Mouse (Mus musculus) spleen, postnatal 4 days (tissue): ENCODE data around the gene Mcam.
"Not testable (repeated sequence)": the region's sequence is repeated elsewhere in the genome, so short reads cannot be mapped to it uniquely, and the experiment has no call there.

Experiments used
- DNase-seq, 2 experiments: peaks; one replicate each; pipeline ENCODE4 v3.0.0; 2022; ENCODE audit warnings: low spot score in 2 of 2

Gene Mcam

GRCm38 (mm10) chr9:44109360-44110095, 24.7 kb upstream of the Mcam start:
- DNase-seq: peak; percentile 77 to 91

DNA sequence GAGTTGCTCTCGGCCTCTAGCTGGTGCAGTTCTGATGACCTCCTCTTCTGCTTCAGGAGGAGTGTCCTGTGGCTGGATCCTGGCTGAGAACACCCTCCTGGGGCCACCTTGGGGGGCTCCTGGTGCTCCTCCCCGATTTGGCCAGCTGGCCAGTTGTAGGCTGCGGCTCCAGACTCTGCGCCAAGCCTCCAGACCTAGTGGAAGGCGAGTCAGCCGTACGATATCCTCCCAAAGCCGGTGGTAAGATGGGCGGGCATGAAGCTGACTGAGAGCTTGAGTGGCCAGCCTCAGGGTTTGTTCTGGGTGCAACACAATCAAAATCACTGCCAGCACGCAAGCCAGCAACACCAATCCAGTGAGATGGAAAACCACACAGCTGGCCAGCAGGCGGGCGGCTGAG, 22.4 kb upstream of the Mcam start:
- not testable (repeated sequence) for DNase-seq

GRCm38 (mm10) chr9:44113105-44113789, 21.0 kb upstream of the Mcam start, which contains the start of the genes Gm49380 and Rnf26:
TSS of gene Gm49380 (minus strand) at chr9:44113500.
TSS of gene Rnf26 (minus strand) at chr9:44113517.
- DNase-seq: peak; percentile 95 to 97

DNA sequence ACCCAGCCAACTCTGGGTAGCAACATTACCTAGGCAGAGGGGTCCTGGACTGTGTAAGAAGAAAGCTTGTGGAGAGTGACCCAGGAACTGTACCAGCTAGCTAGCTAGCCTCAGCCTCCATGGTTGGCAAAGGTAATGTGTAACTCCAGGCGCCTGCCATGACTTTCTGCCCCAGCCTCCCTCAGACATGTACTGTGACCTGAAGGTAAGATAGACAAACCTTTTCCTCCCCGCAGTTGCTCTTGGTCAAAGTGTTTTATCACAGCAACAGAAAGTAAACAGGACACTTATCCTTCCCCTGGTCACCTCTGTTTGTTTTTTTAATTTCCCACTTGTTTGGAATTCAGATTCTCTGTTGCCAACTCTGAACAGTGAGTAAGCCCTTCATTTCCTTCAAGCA, 19.8 kb upstream of the Mcam start:
- DNase-seq: no peak

DNA sequence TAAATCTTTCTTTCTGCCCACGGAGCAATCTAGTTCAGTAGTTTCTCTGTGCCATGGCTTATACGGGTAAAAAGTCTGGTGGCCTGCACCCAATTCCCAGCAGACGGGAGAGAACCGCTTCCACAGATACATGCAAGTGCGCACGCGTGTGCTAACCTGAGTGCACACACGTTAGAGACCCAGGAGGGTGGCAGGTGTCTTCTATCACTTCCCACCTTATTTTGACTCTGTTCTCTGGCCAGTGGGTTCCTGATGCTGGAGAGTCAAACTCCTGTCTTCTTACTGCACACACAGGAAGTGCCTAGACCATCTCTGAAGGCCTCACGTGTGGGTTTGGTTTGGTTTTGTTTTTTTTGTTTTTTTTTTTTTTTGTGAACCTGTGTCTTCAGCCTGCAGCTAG, 18.7 kb upstream of the Mcam start:
- no peak for DNase-seq

GRCm38 (mm10) chr9:44116182-44116581, 18.1 kb upstream of the Mcam start:
- no peak for DNase-seq

DNA sequence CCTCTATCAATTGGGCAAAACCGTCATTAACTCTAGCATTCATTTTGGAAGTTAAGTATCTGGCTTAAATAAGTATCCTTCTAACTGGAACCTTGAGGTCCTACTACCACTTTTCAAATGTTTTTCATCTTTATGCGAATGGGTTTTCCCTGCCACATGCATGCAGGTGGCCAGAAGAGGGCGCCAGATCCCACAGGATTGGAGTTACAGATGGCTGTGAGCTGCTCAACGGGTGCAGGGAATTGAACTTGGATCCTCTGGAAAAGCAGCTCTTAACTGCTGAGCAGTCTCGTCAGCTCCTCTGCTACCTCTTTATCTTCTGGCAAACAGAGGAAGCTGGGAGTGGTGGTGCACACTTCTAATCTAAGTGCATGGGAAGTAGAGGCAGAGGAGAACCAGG, 15.3 kb upstream of the Mcam start:
- peak; percentile 62 to 88 for DNase-seq

- no peak for DNase-seq
These were observed 14.3 kb upstream of the Mcam start for GRCm38 (mm10) chr9:44119948-44120465.

- no peak for DNase-seq
These were observed 10.0 kb upstream of the Mcam start for GRCm38 (mm10) chr9:44124317-44124716.

GRCm38 (mm10) chr9:44125026-44125425, 9.2 kb upstream of the Mcam start:
- DNase-seq: no peak

GRCm38 (mm10) chr9:44125546-44126428, 8.5 kb upstream of the Mcam start:
- DNase-seq: peak; percentile 77 to 91

- DNase-seq: no peak
These were observed 7.5 kb upstream of the Mcam start for GRCm38 (mm10) chr9:44126746-44127145.

DNA sequence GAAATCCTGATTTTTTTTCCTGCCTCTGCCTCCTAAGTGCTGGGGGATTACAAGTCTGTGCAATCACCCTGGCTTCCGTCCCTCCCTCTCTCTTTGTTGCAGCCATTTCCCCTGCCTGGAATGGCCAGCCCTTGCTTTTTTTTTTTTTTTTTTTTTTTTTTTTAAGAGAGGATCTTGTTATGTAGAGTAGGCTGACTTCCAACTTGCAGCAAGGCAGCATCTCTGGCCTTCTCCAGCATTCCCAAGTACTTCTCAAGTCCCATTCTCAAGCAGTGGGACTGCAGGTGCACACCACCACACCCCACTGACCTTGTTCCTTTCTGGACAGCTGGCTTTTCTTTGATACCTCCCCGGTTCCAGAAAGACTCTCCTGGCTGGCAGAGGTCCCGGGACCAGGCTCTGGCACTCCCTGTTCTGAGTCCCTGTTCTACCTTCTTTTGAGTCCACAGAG, 6.9 kb upstream of the Mcam start:
- DNase-seq: no peak

DNA sequence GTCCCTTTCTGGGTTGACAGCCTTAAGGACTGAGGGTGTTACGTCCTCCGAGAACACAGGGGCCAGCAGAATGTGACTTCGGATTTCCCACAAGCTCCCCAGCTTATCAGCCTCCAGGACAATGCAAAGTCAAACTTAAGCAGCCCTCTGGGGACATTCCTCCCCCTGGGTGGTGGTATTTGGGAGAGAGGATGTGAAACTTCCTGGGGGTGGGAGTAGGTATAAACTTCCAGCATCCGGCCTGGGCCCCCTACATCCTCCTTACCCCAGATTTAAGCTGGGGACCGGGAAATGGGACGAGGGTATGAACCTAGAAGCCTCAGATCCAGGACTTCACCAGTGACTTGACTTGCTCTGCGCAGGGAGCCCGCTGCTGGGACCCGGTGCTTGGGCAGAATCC, 4.6 kb upstream of the Mcam start:
- no peak for DNase-seq

DNA sequence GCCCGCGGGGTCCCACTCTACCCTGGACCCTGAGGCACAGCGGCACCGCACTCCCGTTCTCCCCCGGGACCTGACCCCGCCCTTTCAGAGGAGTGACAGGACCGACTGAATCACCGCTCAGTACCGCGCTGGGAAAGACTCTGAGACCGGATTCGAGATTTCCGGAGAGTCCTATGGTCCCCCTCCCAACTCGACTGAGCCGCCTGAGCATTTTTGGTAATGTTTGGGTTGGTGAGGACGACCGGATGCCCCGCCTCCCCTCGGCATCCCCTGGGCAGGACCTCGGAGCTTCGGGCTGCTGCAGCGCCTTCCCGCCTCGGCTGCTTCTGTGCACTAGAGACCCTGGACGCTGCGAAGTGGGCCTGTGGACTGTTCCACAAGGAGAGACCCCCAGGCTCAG, 4.2 kb upstream of the Mcam start:
- DNase-seq: peak; percentile 52 to 76

GRCm38 (mm10) chr9:44130581-44131275, 3.5 kb upstream of the Mcam start:
- peak in 1 of 2 experiments; percentile 67 for DNase-seq

DNA sequence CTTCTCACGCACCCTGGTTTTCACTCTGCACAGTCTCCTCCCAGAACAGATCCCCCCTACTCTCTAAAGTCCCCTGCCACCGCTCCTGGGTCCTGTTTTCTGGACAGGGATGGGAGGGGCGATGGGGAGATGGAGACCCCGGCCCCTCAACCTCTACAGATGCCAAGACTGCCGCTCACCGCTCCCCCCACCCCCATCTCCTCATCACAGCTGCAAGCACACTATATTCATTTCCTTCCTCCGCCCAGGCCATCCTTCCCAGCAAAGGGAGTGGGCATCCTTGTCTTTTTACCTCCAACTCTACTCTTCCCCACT, 3.0 kb upstream of the Mcam start:
- DNase-seq: peak in 1 of 2 experiments; percentile 54

GRCm38 (mm10) chr9:44132200-44132599, 2.1 kb upstream of the Mcam start:
- DNase-seq: no peak

DNA sequence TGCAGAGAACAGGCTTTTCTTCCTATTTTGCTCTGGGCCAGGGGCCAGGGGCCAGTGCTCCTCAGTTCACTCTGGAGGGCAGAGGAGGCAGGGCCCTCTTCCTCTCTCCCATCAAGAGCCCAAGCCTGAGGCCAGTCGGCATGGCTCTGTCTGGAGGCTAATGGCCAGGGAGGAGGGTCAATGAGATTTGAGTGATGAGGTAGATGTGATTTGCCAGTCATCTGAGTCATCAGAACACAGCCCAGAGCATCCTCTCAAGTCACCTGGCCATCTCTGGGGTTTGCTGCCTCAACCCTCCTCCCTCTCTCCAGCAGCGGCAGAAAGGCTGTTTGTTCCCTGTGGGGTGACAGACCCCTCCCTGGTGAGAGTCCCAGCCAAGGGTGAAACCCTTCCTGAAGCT, 982 bp upstream of the Mcam start:
- no peak for DNase-seq

DNA sequence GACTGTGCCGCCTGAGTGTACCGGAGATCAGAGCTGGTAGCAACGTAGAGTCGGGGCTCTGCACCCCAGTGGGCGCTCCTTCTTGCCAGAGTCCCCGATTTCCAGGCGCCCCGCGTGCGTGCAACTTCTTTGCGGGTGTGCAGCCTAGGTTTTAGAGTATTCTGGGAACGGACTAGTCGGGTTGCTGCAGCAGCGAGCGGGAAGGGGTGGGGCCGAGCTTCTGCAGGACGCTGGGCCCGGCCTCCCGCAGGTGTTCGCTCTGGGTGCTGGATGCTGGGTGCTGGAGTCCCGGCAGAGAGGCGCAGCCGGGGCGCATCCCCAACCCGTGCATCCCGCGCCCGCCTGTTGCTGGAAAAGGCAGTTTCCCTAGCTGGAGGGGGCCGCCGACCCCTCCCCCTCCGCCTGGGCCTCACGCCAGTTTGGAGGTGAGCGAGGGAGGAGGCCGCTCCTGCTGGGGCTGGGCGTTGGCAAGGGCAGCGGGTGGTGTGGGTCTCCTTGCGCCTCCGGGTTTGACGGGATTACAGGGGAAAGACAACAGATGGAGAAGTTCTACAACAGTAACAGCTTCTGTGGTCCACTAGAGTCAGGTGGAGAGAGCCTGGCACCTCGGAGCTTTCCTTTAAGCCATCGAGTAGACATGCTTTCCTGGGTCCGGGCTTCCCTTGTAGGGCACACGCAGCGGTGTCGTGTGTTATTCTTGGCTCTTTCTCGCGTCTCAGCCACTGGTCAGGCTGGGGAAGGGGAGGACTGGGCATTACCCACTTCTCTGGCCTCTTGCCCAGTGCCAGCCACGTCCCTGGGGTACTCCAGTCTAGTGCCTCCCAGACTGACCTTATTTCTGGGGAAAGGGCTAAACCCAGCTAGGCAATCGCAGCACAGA, 822 bp downstream of the Mcam start:
- DNase-seq: peak in 1 of 2 experiments; percentile 70
